Mouse (Mus musculus): ENCODE data around the gene Golt1b. TPM values are rescaled to one million over a fixed set of nuclear protein-coding genes. Genes with fewer than 3 reads are reported as not detected.
A peak's percentile ranks its signal among the peaks of the same experiment; 100 is the strongest.

Gene Golt1b
- polyA plus RNA-seq, 1 experiment, result 25.5 TPM

GRCm38 (mm10) chr6:142379961-142380360 is 7.1 kb upstream of the Golt1b start:
- Histone ChIP-seq H3K4me3 (ENCODE audit: insufficient read depth, low read length) (no peak overlapping the region), H3K4me1 (ENCODE audit: control insufficient read depth, insufficient read depth, low read length) (no peaks in the 10 kb centered on the region), H3K27ac (ENCODE audit: insufficient read depth, low read length) (no peak overlapping the region)
- TF ChIP-seq CTCF (IDR thresholded peaks at IDR 0.05; ENCODE audit: extremely low read depth, insufficient read depth, low read length), result no peak
- no peak for TF ChIP-seq POLR2A (IDR thresholded peaks at IDR 0.05; ENCODE audit: extremely low read depth, insufficient read depth, low read length)

DNA sequence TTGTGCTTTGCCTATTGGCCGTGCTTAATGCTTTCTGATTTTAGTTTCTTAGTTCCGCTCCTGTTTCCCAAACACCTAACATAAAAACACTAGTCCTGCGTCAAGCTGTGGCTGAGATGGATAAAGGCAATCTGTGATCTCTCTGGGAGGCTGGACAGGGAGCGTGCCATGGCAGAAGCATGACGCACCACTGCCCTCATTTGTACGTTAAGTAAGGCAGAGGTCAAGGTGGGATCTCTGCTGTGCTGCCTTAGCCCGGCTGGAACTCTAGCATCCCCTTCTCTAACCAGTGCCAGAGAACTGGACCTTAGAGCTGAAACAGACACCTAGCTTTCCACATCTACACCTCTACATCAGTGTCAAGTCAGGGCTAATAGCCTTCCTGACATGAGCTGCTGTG is 5.4 kb upstream of the Golt1b start:
- Histone ChIP-seq H3K27ac (ENCODE audit: insufficient read depth, low read length) (no peak overlapping the region), H3K4me1 (ENCODE audit: control insufficient read depth, insufficient read depth, low read length) (no peaks in the 10 kb centered on the region), H3K4me3 (ENCODE audit: insufficient read depth, low read length) (no peak overlapping the region)
- TF ChIP-seq POLR2A (IDR thresholded peaks at IDR 0.05; ENCODE audit: extremely low read depth, insufficient read depth, low read length) (no peak), CTCF (IDR thresholded peaks at IDR 0.05; ENCODE audit: extremely low read depth, insufficient read depth, low read length) (no peak)

DNA sequence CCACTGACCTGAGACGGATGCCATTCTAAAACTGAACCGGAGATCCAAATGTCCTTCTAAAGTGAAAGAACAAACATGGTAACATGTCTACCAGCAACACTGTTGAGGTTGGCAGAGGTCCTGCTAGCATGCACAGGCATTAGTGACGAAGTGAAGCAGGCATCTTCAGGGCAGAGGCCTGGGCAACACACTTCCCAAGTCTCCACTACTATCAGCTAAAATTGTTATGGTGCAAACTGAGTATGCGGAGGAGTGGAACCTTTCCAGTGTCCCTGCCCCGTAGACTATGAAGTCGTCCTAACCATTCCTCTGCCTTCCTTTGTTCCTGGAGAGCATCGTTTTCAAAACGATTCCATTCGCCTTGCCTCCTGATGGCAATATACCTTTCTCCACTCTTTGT is 2.5 kb upstream of the Golt1b start:
- Histone ChIP-seq H3K27ac (ENCODE audit: insufficient read depth, low read length) (no peak overlapping the region), H3K4me3 (ENCODE audit: insufficient read depth, low read length) (no peak overlapping the region)
- TF ChIP-seq POLR2A (IDR thresholded peaks at IDR 0.05; ENCODE audit: extremely low read depth, insufficient read depth, low read length) (no peak), CTCF (IDR thresholded peaks at IDR 0.05; ENCODE audit: extremely low read depth, insufficient read depth, low read length) (no peak)

GRCm38 (mm10) chr6:142386285-142387010 is 573 bp upstream of the Golt1b start:
- Histone ChIP-seq H3K27ac (ENCODE audit: insufficient read depth, low read length) (no peak overlapping the region), H3K4me1 (ENCODE audit: control insufficient read depth, insufficient read depth, low read length) (peaks cover 1% of the 10 kb centered on the region; the same call in 1 of the 2 replicates)
- no peak for TF ChIP-seq CTCF (IDR thresholded peaks at IDR 0.05; ENCODE audit: extremely low read depth, insufficient read depth, low read length)
- TF ChIP-seq POLR2A (IDR thresholded peaks at IDR 0.05; ENCODE audit: extremely low read depth, insufficient read depth, low read length), result no peak

More for the DNA sequence above, 2.5 kb upstream of the Golt1b start:
- 0 out of 2 replicates have a peak, but pooled peaks cover 1% of the 10 kb centered on the region for H3K4me1 ChIP-seq (ENCODE audit: control insufficient read depth, insufficient read depth, low read length)

DNA sequence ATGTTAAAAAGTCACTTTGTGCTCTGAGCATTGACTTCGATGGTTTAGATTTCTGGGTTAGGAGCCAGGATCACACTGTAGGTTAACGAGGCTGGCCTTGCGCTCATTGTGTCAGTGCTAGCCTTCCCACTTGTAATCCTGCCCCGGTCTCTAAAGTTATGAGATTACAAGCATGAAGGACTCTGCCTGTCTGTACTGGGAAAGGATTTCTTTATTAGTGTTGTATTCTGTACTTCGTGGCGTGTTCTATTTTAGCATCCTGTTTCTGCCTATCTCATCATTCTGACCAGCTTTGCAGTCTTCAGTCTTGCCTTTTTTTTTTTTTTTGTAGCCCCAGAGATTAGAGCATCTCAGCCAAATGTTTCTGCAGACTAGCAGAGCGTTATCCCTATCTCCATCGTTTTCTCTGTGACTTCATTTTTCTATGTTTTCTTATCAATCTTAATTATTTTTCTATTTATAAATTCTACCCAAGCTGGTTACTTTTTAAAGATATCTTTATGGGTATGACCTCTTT is 792 bp downstream of the Golt1b start:
- Histone ChIP-seq H3K4me3 (ENCODE audit: insufficient read depth, low read length) (peak overlapping the region; percentile 89), H3K27ac (ENCODE audit: insufficient read depth, low read length) (no peak overlapping the region), H3K4me1 (ENCODE audit: control insufficient read depth, insufficient read depth, low read length) (peaks cover 1% of the 10 kb centered on the region; the same call in 1 of the 2 replicates)
- TF ChIP-seq POLR2A (IDR thresholded peaks at IDR 0.05; ENCODE audit: extremely low read depth, insufficient read depth, low read length), result no peak
- TF ChIP-seq CTCF (IDR thresholded peaks at IDR 0.05; ENCODE audit: extremely low read depth, insufficient read depth, low read length), result no peak

More at GRCm38 (mm10) chr6:142386285-142387010, 573 bp upstream of the Golt1b start:
- peak overlapping the region; percentile 89 for H3K4me3 ChIP-seq (ENCODE audit: insufficient read depth, low read length)

- Histone ChIP-seq H3K27ac (ENCODE audit: insufficient read depth, low read length) (no peak overlapping the region), H3K4me1 (ENCODE audit: control insufficient read depth, insufficient read depth, low read length) (peaks cover 1% of the 10 kb centered on the region; the same call in 1 of the 2 replicates), H3K4me3 (ENCODE audit: insufficient read depth, low read length) (no peak overlapping the region)
- TF ChIP-seq CTCF (IDR thresholded peaks at IDR 0.05; ENCODE audit: extremely low read depth, insufficient read depth, low read length) (no peak), POLR2A (IDR thresholded peaks at IDR 0.05; ENCODE audit: extremely low read depth, insufficient read depth, low read length) (no peak)
Observed at GRCm38 (mm10) chr6:142389101-142389500, 2.1 kb downstream of the Golt1b start.

GRCm38 (mm10) chr6:142392312-142392711 is 5.3 kb downstream of the Golt1b start:
- TF ChIP-seq POLR2A (IDR thresholded peaks at IDR 0.05; ENCODE audit: extremely low read depth, insufficient read depth, low read length), result no peak
- no peak for TF ChIP-seq CTCF (IDR thresholded peaks at IDR 0.05; ENCODE audit: extremely low read depth, insufficient read depth, low read length)
- Histone ChIP-seq H3K4me3 (ENCODE audit: insufficient read depth, low read length) (no peak overlapping the region), H3K4me1 (ENCODE audit: control insufficient read depth, insufficient read depth, low read length) (peaks cover 1% of the 10 kb centered on the region; the same call in 1 of the 2 replicates), H3K27ac (ENCODE audit: insufficient read depth, low read length) (no peak overlapping the region)

GRCm38 (mm10) chr6:142394669-142395068 is 7.6 kb downstream of the Golt1b start:
- Histone ChIP-seq H3K4me3 (ENCODE audit: insufficient read depth, low read length) (no peak overlapping the region), H3K27ac (ENCODE audit: insufficient read depth, low read length) (no peak overlapping the region), H3K4me1 (ENCODE audit: control insufficient read depth, insufficient read depth, low read length) (no peaks in the 10 kb centered on the region; the same call in 1 of the 2 replicates)
- TF ChIP-seq POLR2A (IDR thresholded peaks at IDR 0.05; ENCODE audit: extremely low read depth, insufficient read depth, low read length) (no peak), CTCF (IDR thresholded peaks at IDR 0.05; ENCODE audit: extremely low read depth, insufficient read depth, low read length) (no peak)

- no peak overlapping the region for H3K27ac ChIP-seq (ENCODE audit: insufficient read depth, low read length)
- H3K4me3 ChIP-seq (ENCODE audit: insufficient read depth, low read length), result no peak overlapping the region
- no peak for TF ChIP-seq CTCF (IDR thresholded peaks at IDR 0.05; ENCODE audit: extremely low read depth, insufficient read depth, low read length)
- TF ChIP-seq POLR2A (IDR thresholded peaks at IDR 0.05; ENCODE audit: extremely low read depth, insufficient read depth, low read length), result no peak
- no peaks in the 10 kb centered on the region for H3K4me1 ChIP-seq (ENCODE audit: control insufficient read depth, insufficient read depth, low read length)
Observed at GRCm38 (mm10) chr6:142395756-142396155, 8.7 kb downstream of the Golt1b start.

DNA sequence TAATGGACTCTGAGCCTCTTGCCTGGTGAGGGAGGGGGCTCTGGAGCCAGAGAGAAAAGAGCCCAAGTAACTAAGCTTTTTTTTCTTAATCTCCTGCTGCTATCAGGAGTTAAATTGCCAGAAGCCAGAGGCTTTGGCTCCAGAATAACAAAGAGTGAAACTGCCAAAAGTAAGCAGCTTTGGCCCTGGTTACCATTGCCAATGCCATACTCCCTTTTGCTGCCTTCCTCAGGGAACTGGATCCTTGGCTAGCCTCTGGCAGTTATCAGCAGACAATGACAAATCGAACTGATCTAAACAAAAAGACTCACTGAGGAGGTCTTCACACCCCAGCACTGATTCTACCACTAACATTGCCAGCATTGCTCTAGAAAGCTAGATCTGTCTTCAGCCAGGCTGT is 24.1 kb downstream of the Golt1b start:
- H3K4me3 ChIP-seq (ENCODE audit: insufficient read depth, low read length), result no peak overlapping the region
- H3K4me1 ChIP-seq (ENCODE audit: control insufficient read depth, insufficient read depth, low read length), result no peaks in the 10 kb centered on the region
- no peak overlapping the region for H3K27ac ChIP-seq (ENCODE audit: insufficient read depth, low read length)
- TF ChIP-seq CTCF (IDR thresholded peaks at IDR 0.05; ENCODE audit: extremely low read depth, insufficient read depth, low read length) (no peak), POLR2A (IDR thresholded peaks at IDR 0.05; ENCODE audit: extremely low read depth, insufficient read depth, low read length) (no peak)
